Mouse (Mus musculus) bone marrow macrophage, adult 2 months (primary cell): ENCODE measurements around the gene Gm20481. TPM values are rescaled to one million over a fixed set of nuclear protein-coding genes. Genes with fewer than 3 reads are reported as not detected.
"Not testable (repeated sequence)": the region's sequence is repeated elsewhere in the genome, so short reads cannot be mapped to it uniquely, and the experiment has no call there.

Experiments used
- H3K27ac ChIP-seq: 2 replicates; pipeline ENCODE4 v1.5.1; 2012; ENCODE audit warnings: low read depth, low read length; ENCODE audit not compliant: insufficient read depth
- H3K4me1 ChIP-seq: 2 replicates; pipeline ENCODE4 v1.6.1; 2012; ENCODE audit warnings: low read length; ENCODE audit not compliant: control insufficient read depth, insufficient read depth
- H3K4me3 ChIP-seq: 2 replicates; pipeline ENCODE4 v1.5.1; 2012; ENCODE audit warnings: mild to moderate bottlenecking, low read length, moderate library complexity; ENCODE audit not compliant: insufficient read depth
- CTCF ChIP-seq: IDR thresholded peaks from 2 replicates; pipeline ENCODE4 v1.5.1; 2012; ENCODE audit warnings: low read depth, mild to moderate bottlenecking, low read length, moderate library complexity
- POLR2A ChIP-seq: IDR thresholded peaks from 2 replicates; pipeline ENCODE4 v1.6.1; 2012; ENCODE audit warnings: mild to moderate bottlenecking, low read depth, low read length, borderline replicate concordance
- polyA plus RNA-seq: library from polyadenylated mRNA; stranded (reverse); fragments of >200 nt; gene quantifications from 2 replicates; pipeline ENCODE4 v1.2.4, GENCODE M21; 2012; ENCODE audit not compliant: missing spikeins, insufficient read depth, insufficient read length

Gene Gm20481
- polyA plus RNA-seq, 1 experiment: not detected

GRCm38 (mm10) chr17:34937960-34938505 lies 31.7 kb upstream of the Gm20481 start:
- H3K27ac ChIP-seq: no peak overlapping the region
- H3K4me1 ChIP-seq: peaks cover 38% of the 10 kb centered on the region
- no peak overlapping the region for H3K4me3 ChIP-seq
- TF ChIP-seq CTCF: no peak
- TF ChIP-seq POLR2A: no peak

DNA sequence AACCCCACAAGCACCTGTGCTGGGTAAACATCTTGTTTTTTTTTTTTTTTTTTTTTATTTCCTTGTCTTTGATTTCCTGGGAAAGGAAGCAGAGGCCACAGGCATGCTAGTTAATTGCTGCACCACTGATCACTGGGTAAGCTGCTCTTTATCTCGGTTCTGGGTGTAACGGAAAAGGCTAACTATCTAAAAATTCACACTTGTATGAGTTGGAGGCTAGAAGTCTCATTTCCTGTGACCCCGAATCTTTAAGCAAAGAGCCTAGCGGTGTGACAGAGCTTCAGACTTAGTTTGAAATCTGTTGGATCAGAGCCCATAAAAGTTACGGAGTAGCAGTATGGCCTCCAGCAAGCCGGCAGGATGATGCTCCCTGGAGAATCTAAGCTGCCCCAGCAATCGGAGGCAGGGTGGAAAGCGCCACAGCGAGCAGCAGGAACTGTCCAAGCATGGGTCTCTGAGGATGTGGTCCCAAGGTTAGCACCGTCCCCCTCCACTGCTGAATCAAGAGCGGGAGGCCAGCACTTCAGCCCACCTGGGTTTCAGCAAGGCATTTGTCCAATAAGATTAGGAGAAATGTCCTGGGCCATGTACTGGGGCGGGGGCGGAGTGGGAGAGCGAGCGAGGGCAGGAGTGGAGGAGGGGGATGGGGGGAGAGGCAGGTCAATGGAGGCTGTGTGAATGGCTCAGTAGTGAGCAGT lies 28.2 kb upstream of the Gm20481 start:
- no peak overlapping the region for H3K4me3 ChIP-seq
- TF ChIP-seq POLR2A: no peak
- no peak for TF ChIP-seq CTCF
- H3K27ac ChIP-seq: no peak overlapping the region
- peaks cover 16% of the 10 kb centered on the region for H3K4me1 ChIP-seq

- Histone ChIP-seq H3K4me1 (peaks cover 9% of the 10 kb centered on the region), H3K27ac (no peak overlapping the region), H3K4me3 (no peak overlapping the region)
- TF ChIP-seq POLR2A (no peak), CTCF (no peak)
Observed at GRCm38 (mm10) chr17:34943128-34943815, 26.4 kb upstream of the Gm20481 start.

GRCm38 (mm10) chr17:34944362-34944761 lies 25.4 kb upstream of the Gm20481 start:
- no peak overlapping the region for H3K27ac ChIP-seq
- TF ChIP-seq POLR2A: no peak
- peaks cover 5% of the 10 kb centered on the region for H3K4me1 ChIP-seq
- H3K4me3 ChIP-seq: no peak overlapping the region

GRCm38 (mm10) chr17:34946486-34947140 lies 23.1 kb upstream of the Gm20481 start:
- no peak overlapping the region for H3K4me3 ChIP-seq
- TF ChIP-seq POLR2A (no peak), CTCF (no peak)
- no peak overlapping the region for H3K27ac ChIP-seq
- peaks cover 2% of the 10 kb centered on the region; the same call in 1 of the 2 replicates for H3K4me1 ChIP-seq

DNA sequence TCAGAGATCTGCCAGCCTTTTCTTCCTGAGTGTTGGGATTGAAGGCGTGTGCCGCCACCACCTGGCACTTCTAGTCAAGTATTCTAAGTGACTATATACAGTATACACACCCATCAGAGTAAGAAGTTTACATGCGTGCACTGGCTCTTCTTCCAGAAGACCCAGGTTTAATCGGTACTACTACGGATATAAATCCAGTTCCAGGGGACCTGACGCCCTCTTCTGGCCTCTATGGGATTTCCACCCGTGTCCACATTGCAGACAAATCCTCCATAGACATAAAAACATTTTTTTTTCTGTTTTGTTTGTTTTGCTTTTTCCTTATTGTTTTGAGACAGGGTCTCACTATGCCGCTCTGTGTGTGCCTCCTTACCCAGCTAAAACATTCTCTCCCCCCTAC lies 22.1 kb upstream of the Gm20481 start:
- H3K4me1 ChIP-seq: peaks cover 2% of the 10 kb centered on the region; the same call in 1 of the 2 replicates
- H3K27ac ChIP-seq: no peak overlapping the region
- peak; percentile 22 for TF ChIP-seq CTCF
- TF ChIP-seq POLR2A: no peak
- H3K4me3 ChIP-seq: no peak overlapping the region

GRCm38 (mm10) chr17:34948721-34949552 lies 20.8 kb upstream of the Gm20481 start:
- H3K4me1 ChIP-seq, H3K27ac ChIP-seq, H3K4me3 ChIP-seq: not testable (repeated sequence)

DNA sequence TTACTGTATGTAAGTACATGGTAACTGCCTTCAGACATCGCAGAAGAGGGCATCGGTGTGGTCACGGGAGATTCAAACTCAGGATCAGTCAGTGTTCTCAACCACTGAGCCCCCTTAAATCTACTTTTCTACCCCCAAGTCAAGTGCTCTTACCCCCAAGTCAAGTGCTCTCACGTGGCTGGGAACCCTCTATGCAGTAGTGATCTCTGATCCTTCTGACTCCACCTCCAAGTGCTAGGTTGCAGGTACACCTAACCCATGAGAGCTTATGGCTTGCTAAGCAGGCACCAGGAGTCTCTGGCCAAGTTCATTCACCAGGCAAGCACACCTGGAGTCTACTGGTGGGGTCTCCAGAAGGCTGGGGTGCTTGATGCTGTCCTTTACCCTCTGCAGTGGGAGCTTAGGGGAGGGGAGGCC lies 20.2 kb upstream of the Gm20481 start:
- no peak overlapping the region for H3K27ac ChIP-seq
- no peak overlapping the region for H3K4me3 ChIP-seq
- no peaks in the 10 kb centered on the region for H3K4me1 ChIP-seq
- no peak for TF ChIP-seq CTCF
- TF ChIP-seq POLR2A: no peak
